Comparison of ENCODE assay signal across 27 mouse cellular contexts in the genomic region with DNA sequence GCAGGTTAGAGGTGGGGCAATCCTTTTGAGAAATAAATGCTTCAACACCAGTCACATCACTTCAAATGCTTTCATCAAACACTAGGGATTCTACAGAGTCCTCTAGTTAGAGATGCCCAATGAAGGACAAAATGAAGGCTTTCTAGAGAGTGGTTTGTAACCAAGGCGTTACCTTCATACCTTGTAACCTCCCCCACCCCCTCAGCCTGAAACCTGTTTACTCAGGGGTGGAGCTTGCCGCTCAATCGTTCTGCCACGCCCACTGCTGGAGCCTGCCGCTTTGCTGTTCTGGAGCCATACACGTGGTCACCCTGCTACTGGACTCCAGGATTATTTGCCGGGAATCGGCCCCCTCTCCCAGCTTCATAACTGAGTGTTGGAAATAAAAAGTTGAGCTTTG. TPM values are rescaled to one million over a fixed set of nuclear protein-coding genes. Genes with fewer than 3 reads are reported as not detected.
DNase-seq lines count a peak whose midpoint lies in the region; ATAC-seq and TF ChIP-seq lines count a peak whose summit lies in the region.
"Had no signal": no experiment of that assay in that cellular context is flagged by ENCODE, and none has a peak within 500 bp of the region (broad histone marks: within the 10 kb centered on the region; RNA-seq: fewer than 3 reads in every experiment).

No protein-coding gene starts in this region.

- no peaks in the 10 kb centered on the region for H3K9me3 ChIP-seq in lung, postnatal 0 days (ENCODE audit: low read length)
- H3K9me3 ChIP-seq: embryonic facial prominence, embryonic 13.5 days; forebrain, embryonic 10.5 days; forebrain, embryonic 15.5 days; hindbrain, embryonic 13.5 days; limb, embryonic 13.5 days had no signal

- DNase-seq in adrenal gland, postnatal 10 days = peak; percentile 15
- DNase-seq in adrenal gland, adult 8-10 months = no peak
- DNase-seq in kidney, postnatal 25 days = peak; percentile 14 to 45
- DNase-seq in kidney, adult 11 months = no peak
- peak; percentile 26 for DNase-seq in lung, postnatal 0 days (ENCODE audit: low spot score)
- DNase-seq in lung, adult 2 months = no peak
- peak; percentile 21 for DNase-seq in R1 (ENCODE audit: low read depth, low spot score)
- DNase-seq: cerebellum, adult 18-20 months; cerebellum, postnatal 10 days; gastrocnemius, adult 2 months; gastrocnemius, postnatal 36 days; heart, adult 18-20 months; heart, postnatal 4 days; kidney, adult 18-20 months; right cerebral cortex, postnatal 25 days; thymus, postnatal 4 days had no signal

- peak; percentile 60 for ATAC-seq in lung, postnatal 0 days
- no peak for ATAC-seq in cerebellum, adult (ENCODE audit: insufficient number of reproducible peaks, low FRiP score, low TSS enrichment)
- ATAC-seq: forebrain, embryonic 15.5 days; midbrain, embryonic 16.5 days had no signal

- TF ChIP-seq EP300 in lung, postnatal 0 days (IDR thresholded peaks at IDR 0.05) = no peak

- H3K27ac ChIP-seq in lung, postnatal 0 days (ENCODE audit: low read length) = no peak overlapping the region
- H3K27ac ChIP-seq: embryonic facial prominence, embryonic 13.5 days; forebrain, embryonic 10.5 days; forebrain, embryonic 15.5 days; gastrocnemius, adult 2 months; hindbrain, embryonic 13.5 days; limb, embryonic 13.5 days; liver, embryonic 14.5 days had no signal

- WGBS in lung, postnatal 0 days = 26% methylated on average over 8 of the region's 8 CpGs
- WGBS in lung, adult 2 months = 41% methylated on average over 8 of the region's 8 CpGs

- H3K27me3 ChIP-seq in lung, postnatal 0 days (replicated peaks; ENCODE audit: insufficient read depth, low read length) = no peaks in the 10 kb centered on the region
- H3K27me3 ChIP-seq: embryonic facial prominence, embryonic 13.5 days; forebrain, embryonic 15.5 days; hindbrain, embryonic 13.5 days; limb, embryonic 13.5 days had no signal

- no peaks in the 10 kb centered on the region for H3K4me1 ChIP-seq in lung, postnatal 0 days (ENCODE audit: insufficient read depth, low read depth, low read length)
- H3K4me1 ChIP-seq in lung, adult 2 months (ENCODE audit: control insufficient read depth, insufficient read depth, low read length) = no peaks in the 10 kb centered on the region
- H3K4me1 ChIP-seq: embryonic facial prominence, embryonic 13.5 days; forebrain, embryonic 10.5 days; forebrain, embryonic 15.5 days; hindbrain, embryonic 13.5 days; limb, embryonic 13.5 days had no signal

- no peaks in the 10 kb centered on the region for H3K36me3 ChIP-seq in lung, postnatal 0 days (ENCODE audit: insufficient read depth, low read length)
- H3K36me3 ChIP-seq: embryonic facial prominence, embryonic 13.5 days; forebrain, embryonic 10.5 days; forebrain, embryonic 15.5 days; G1E; hindbrain, embryonic 13.5 days; limb, embryonic 13.5 days had no signal

- H3K4me3 ChIP-seq in lung, postnatal 0 days (ENCODE audit: low read depth, low read length) = no peak overlapping the region
- no peak overlapping the region for H3K4me3 ChIP-seq in lung, adult 2 months (replicated peaks; ENCODE audit: extremely low read depth, low read depth, low read length)
- H3K4me3 ChIP-seq: embryonic facial prominence, embryonic 13.5 days; forebrain, embryonic 10.5 days; forebrain, embryonic 15.5 days; gastrocnemius, adult 2 months; hindbrain, embryonic 13.5 days; limb, embryonic 13.5 days had no signal

- TF ChIP-seq CTCF in lung, postnatal 0 days (IDR thresholded peaks at IDR 0.05) = no peak
- no peak for TF ChIP-seq CTCF in lung, adult 2 months (IDR thresholded peaks at IDR 0.05; ENCODE audit: insufficient read depth, low read length)

- H3K4me2 ChIP-seq in lung, postnatal 0 days (replicated peaks; ENCODE audit: low read depth, low read length) = no peak overlapping the region
- H3K4me2 ChIP-seq: embryonic facial prominence, embryonic 13.5 days; forebrain, embryonic 15.5 days; heart, embryonic 11.5 days; hindbrain, embryonic 13.5 days; limb, embryonic 13.5 days; midbrain, embryonic 11.5 days had no signal

- TF ChIP-seq POLR2A in lung, adult 2 months (IDR thresholded peaks at IDR 0.05; ENCODE audit: borderline replicate concordance, extremely low read depth, low read depth, low read length) = no peak

- H3K9ac ChIP-seq in lung, postnatal 0 days (replicated peaks; ENCODE audit: low read depth) = no peak overlapping the region
- H3K9ac ChIP-seq: embryonic facial prominence, embryonic 13.5 days; forebrain, embryonic 15.5 days; hindbrain, embryonic 13.5 days; limb, embryonic 13.5 days; liver, embryonic 14.5 days had no signal

RNA-seq across cellular contexts. Expression of a gene that starts 28.9 kb away (rescaled TPM):
- 10 to 100 TPM; 55.1 to 55.2 TPM for total RNA-seq in adrenal gland, postnatal 10 days (2021)
- 10 to 100 TPM; 26.3 to 37.8 (median 34.1) TPM for total RNA-seq in adrenal gland, adult 8-10 months (2022)
- 8.2 and 9.7 TPM in 2 replicates for polyA plus RNA-seq in lung, postnatal 0 days (2015; fragmentation: Nextera tagmentation; extraction: Ambion mirVana)
- polyA plus RNA-seq in lung, adult 2 months (2012; rRNA removed) = 25.9 and 39.0 TPM in 2 replicates

Comparison
In these comparisons a context has a peak if more than half of its experiments do, and no peak if none do; other contexts are left out.
1. DNase-seq: peak in adrenal gland, postnatal 10 days (single experiment), kidney, postnatal 25 days (2 of 2), lung, postnatal 0 days (single experiment) and R1 (single experiment); none in adrenal gland, adult 8-10 months (single experiment), kidney, adult 11 months (single experiment) and lung, adult 2 months (single experiment).